Mouse (Mus musculus) 3134 (cell line): Measurements from ENCODE around the gene Mia2.
"Not testable (repeated sequence)": the region's sequence is repeated elsewhere in the genome, so short reads cannot be mapped to it uniquely, and the experiment has no call there.

Experiments
- DNase-seq: peaks from one replicate; pipeline ENCODE4 v3.0.0-alpha.2; 2011; ENCODE audit warnings: low spot score; ENCODE audit not compliant: insufficient read length; ENCODE audit errors: extremely low read depth

Gene Mia2

DNA sequence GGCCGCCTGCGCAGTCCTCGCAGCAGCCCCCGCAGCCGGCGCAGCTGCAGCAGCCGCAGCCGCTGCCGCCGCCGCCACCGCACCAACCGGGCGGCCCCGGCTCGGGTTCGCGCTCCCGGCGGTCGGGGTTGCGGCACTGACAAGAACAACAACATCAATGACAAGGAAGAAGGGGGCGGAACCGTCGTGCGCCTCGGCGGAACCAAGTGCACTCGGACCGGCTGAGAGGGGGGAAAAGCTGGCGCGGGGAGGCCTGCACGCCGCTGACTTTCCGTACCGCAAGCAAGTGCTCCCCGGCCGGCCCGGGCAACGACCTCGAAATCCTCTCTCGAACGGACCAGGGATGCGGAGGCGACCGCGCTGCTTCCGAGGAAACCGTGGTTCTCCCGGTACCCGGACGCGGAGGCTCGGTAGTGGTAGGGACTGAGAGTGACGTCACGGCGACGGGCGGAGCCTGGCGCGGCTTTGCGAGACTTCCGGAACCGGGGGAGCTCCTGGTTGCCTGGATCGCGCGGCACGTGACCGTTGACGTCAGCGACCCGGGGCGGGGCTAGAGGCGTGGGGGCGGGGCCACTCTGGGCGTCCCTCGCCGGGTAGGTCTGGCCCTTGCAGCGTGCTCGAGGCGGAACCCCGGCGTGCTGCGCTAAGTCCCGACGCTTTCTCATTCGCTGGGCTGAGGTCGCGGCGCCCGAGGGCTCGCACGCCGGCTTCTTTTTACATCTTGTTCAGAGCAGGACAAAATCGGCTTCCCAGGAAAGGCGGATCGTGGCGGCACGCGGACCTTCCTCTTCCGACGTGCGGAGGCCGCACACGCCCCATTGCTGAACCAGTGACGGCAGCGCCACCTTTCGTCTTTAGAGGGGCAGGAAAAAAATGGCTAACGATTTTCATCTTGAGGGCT is 124.0 kb downstream of the Mia2 start, which contains the start of gene Fbxo33:
Fbxo33 (minus strand) TSS at position 401 of the 901 bp plus-strand sequence.
- peak; percentile 99 for DNase-seq

- no peak for DNase-seq
Measured at GRCm38 (mm10) chr12:59228401-59228800, 132.8 kb downstream of the Mia2 start.

GRCm38 (mm10) chr12:59238434-59238833 is 142.8 kb downstream of the Mia2 start:
- no peak for DNase-seq

GRCm38 (mm10) chr12:59241031-59241430 is 145.4 kb downstream of the Mia2 start:
- DNase-seq: not testable (repeated sequence)
